Mouse (Mus musculus) neural tube, embryonic 11.5 days (tissue): ENCODE data around the gene Hoxc6. TPM values are rescaled to one million over a fixed set of nuclear protein-coding genes. Genes with fewer than 3 reads are reported as not detected.

Source experiments
- ATAC-seq: fragments of 200-750 bp; cut with Nextera tagmentation; 2 replicates; pipeline ENCODE4 v1.8.0; 2017; ENCODE audit warnings: moderate number of reproducible peaks, mild to moderate bottlenecking, moderate TSS enrichment, moderate library complexity; ENCODE audit not compliant: insufficient read depth, low FRiP score, low TSS enrichment
- DNase-seq: peaks from one replicate; pipeline ENCODE4 v3.0.0-alpha.2; 2015; ENCODE audit warnings: low spot score
- H3K27ac ChIP-seq: fragments of 300-500 bp; sonication (generic); 2 replicates; pipeline ENCODE4 v1.5.1; 2014; ENCODE audit warnings: low read depth, mild to moderate bottlenecking, low read length
- H3K27me3 ChIP-seq: fragments of 300-500 bp; sonication (generic); 2 replicates; pipeline ENCODE4 v1.6.1; 2014; ENCODE audit warnings: mild to moderate bottlenecking, low read length, mixed read lengths; ENCODE audit not compliant: control insufficient read depth, insufficient read depth
- H3K36me3 ChIP-seq: fragments of 300-500 bp; sonication (generic); 2 replicates; pipeline ENCODE4 v1.6.1; 2014; ENCODE audit warnings: mild to moderate bottlenecking, low read length, moderate library complexity, mixed read lengths; ENCODE audit not compliant: control insufficient read depth, insufficient read depth
- H3K4me1 ChIP-seq: fragments of 300-500 bp; sonication (generic); 2 replicates; pipeline ENCODE4 v1.6.1; 2014; ENCODE audit warnings: low read length, mixed read lengths; ENCODE audit not compliant: control insufficient read depth, insufficient read depth
- H3K4me2 ChIP-seq: fragments of 300-500 bp; sonication (generic); 2 replicates; pipeline ENCODE4 v1.6.1; 2014; ENCODE audit warnings: low read depth, mild to moderate bottlenecking, moderate library complexity
- H3K4me3 ChIP-seq: fragments of 300-500 bp; sonication (generic); 2 replicates; pipeline ENCODE4 v1.5.1; 2014; ENCODE audit warnings: low read depth, low read length
- H3K9ac ChIP-seq: fragments of 300-500 bp; sonication (generic); 2 replicates; pipeline ENCODE4 v1.6.1; 2014; ENCODE audit warnings: mild to moderate bottlenecking, low read length
- H3K9me3 ChIP-seq: fragments of 300-500 bp; sonication (generic); 2 replicates; pipeline ENCODE4 v1.6.1; 2016; ENCODE audit warnings: low read length; ENCODE audit not compliant: control insufficient read depth
- WGBS: fragments of 180-500 bp; shearing (Covaris S2); extraction: QIAGEN DNeasy Blood & Tissue Kit; methylation state at CpG from one replicate; pipeline ENCODE4 v1.1.7; 2014; 5-methylcytosine and 5-hydroxymethylcytosine counted together
- polyA plus RNA-seq: library from polyadenylated mRNA; unstranded; fragments of >200 nt; fragmentation: Nextera tagmentation; extraction: Ambion mirVana; gene quantifications from 2 replicates; pipeline ENCODE4 v1.2.1, GENCODE M21; 2014

Hoxc6 gene
- polyA plus RNA-seq, 1 experiment from 2014 or later = 95.9 TPM

DNA sequence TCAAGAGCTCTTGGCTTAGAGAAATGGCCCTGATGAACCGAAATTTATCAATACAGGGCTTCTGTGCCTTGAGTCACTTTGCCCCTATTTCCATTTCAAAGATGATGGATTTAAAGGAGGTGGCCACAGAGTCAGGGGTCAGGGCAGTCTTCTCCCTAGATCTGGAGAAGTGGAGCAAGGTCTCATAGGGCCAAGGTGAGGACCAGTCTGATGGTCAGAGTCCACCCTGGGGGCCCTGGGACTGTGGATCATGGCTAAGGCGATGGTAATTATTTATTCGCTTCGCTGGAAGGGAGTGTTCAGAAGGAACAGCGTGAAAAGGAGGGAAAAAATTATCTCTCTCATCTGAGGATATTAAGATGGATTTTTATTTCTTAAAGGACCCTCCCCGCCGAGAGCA is 23.0 kb upstream of the Hoxc6 start:
- no peaks in the 10 kb centered on the region for H3K36me3 ChIP-seq
- H3K9ac ChIP-seq = peak overlapping the region; percentile 100
- peaks cover 4% of the 10 kb centered on the region; the same call in 1 of the 2 replicates for H3K4me1 ChIP-seq
- peak overlapping the region; percentile 98 for H3K27ac ChIP-seq
- WGBS = under 1% methylated on average over 7 of the region's 7 CpGs
- peaks cover 73% of the 10 kb centered on the region for H3K27me3 ChIP-seq
- peak overlapping the region; percentile 90 for H3K4me2 ChIP-seq
- no peaks in the 10 kb centered on the region for H3K9me3 ChIP-seq
- DNase-seq (no peak), ATAC-seq (no peak)
- peak overlapping the region; percentile 95 for H3K4me3 ChIP-seq

DNA sequence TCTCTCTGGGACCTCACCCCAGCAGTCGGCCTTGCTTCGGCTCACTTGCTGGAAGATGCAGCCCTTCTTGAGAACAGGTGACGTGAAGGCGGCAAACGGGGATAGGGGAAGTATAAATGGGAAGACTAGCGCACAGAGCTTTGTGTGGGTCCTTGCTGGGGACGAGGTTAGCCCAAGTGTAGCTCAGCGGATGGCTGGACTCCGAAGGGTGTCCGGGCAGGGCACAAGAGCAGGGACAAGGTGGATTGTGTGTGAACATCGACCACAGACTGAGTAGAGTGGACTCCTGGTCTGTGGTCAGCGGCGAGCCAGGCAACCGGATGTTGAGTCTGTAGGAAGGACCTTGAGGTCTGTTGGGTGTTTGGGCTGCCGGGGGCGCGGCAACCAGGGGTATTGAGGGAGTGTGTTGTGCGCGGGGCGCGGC is 22.4 kb upstream of the Hoxc6 start:
- H3K36me3 ChIP-seq = no peaks in the 10 kb centered on the region
- under 1% methylated on average over 21 of the region's 21 CpGs for WGBS
- DNase-seq = no peak
- H3K4me1 ChIP-seq = peaks cover 4% of the 10 kb centered on the region; the same call in 1 of the 2 replicates
- H3K27ac ChIP-seq = peak overlapping the region; percentile 98
- peak overlapping the region; percentile 95 for H3K4me3 ChIP-seq
- no peak for ATAC-seq
- peaks cover 73% of the 10 kb centered on the region for H3K27me3 ChIP-seq
- H3K9me3 ChIP-seq = no peaks in the 10 kb centered on the region
- peak overlapping the region; percentile 90 for H3K4me2 ChIP-seq
- H3K9ac ChIP-seq = peak overlapping the region; percentile 100

DNA sequence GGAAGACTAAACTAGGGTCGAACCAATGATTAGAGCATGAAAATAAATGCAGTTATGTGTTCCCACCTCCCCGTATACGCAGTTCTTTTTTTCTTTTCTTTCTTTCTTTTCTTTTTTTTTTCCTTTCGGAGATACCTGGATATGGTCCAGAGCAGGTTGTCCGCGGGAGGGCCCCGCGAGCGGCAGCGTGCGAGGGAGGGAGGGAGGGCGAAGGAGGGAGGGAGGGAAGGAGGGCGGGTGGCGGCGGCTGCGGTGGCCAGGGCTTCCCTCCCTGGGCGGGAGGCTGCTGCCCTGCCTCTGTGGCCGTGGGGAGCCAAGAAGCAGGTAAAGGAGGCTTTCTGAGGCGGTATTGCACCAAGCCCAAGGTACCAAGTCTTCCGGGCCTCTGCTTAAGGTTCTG is 21.9 kb upstream of the Hoxc6 start, which contains the start of gene Hoxc9:
Hoxc9 (plus strand) TSS at position 269 of the 400 bp plus-strand sequence.
- H3K4me2 ChIP-seq = peak within 1 kb of the TSS; percentile 90
- peaks cover 4% of the 10 kb centered on the region; the same call in 1 of the 2 replicates for H3K4me1 ChIP-seq
- H3K36me3 ChIP-seq = no peaks in the 10 kb centered on the region
- H3K9ac ChIP-seq = peak within 1 kb of the TSS; percentile 100
- H3K27ac ChIP-seq = peak within 1 kb of the TSS; percentile 98
- no peak for ATAC-seq
- H3K9me3 ChIP-seq = no peaks in the 10 kb centered on the region
- H3K27me3 ChIP-seq = peaks cover 73% of the 10 kb centered on the region
- H3K4me3 ChIP-seq = peak within 1 kb of the TSS; percentile 95
- DNase-seq = no peak
- WGBS = 3% methylated on average over 12 of the region's 20 CpGs

DNA sequence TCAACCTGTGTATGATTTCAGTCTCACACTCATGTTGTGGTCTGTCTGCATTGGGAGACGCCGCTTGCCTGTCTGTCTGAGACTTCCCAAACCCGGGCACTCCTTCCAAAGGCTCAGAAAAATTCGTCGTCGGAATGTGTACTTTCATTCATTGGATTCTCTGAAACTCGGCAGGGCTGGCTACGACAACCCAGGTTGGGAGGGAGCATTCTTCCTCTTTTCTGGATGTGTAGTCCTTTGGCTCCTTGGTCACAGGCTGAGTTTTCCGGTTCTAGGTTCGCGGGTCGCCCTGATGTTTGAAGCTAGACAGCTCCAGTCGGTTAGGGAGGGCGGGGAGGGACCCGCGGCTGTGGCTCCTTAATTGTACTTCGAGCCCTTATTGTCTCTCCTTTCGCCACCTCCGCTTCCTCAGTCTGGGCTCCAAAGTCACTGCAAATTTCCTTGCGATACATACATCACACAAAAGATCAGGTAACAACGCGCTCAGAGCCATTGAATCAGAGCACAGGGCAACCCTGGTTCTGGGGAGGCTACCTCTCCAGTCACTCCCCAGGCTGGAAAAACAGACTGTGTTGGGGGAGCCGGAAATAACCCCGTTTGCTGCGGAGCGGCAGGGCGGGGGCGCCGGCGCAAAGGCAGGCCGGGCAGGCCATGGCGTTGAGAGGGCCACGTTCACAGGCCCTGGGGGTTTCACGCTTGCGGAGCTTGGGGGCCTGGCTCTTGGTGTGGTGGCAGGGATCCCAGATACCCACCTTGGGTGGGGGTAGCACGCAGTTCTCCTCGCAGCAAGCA is 21.2 kb upstream of the Hoxc6 start:
- Histone ChIP-seq H3K27me3 (peaks cover 70% of the 10 kb centered on the region), H3K4me1 (peaks cover 4% of the 10 kb centered on the region; the same call in 1 of the 2 replicates), H3K27ac (peak overlapping the region; percentile 98), H3K4me2 (peak overlapping the region; percentile 90), H3K36me3 (no peaks in the 10 kb centered on the region), H3K9ac (peak overlapping the region; percentile 100), H3K4me3 (peak overlapping the region; percentile 95), H3K9me3 (no peaks in the 10 kb centered on the region)
- under 1% methylated on average over 37 of the region's 37 CpGs for WGBS
- no peak for DNase-seq
- peak; percentile 18; the same call in 1 of the 2 replicates for ATAC-seq

DNA sequence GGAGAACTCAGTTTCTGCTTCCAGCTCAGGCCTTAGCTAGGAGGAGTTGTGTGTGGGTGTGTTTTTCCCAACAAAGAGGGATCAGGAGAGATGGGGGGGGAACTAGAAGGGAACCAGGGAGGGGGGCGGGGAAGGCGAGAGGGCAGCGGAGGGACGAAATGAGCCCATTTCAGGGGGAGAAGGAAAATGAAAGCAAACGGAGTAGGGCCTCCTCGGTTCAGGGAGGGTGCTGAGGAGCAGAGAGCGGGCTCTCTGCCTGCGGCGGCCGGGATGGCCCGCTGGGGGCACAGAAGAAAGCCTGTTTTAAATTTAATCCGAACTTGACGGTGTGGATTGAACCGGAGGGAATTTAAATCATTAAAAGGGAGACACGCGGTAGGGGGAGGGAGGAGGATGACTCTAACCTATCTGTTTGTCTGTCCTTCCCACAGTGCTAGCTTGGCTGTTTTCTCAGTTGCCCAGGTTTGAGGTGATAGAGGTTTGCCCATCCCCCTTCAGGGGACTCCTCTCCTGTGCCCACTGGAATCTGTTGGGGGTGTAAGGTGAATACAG is 20.6 kb upstream of the Hoxc6 start:
- H3K9ac ChIP-seq = peak overlapping the region; percentile 100
- WGBS = under 1% methylated on average over 16 of the region's 16 CpGs
- H3K36me3 ChIP-seq = no peaks in the 10 kb centered on the region
- no peaks in the 10 kb centered on the region for H3K9me3 ChIP-seq
- H3K4me2 ChIP-seq = peak overlapping the region; percentile 90
- H3K4me1 ChIP-seq = peaks cover 4% of the 10 kb centered on the region; the same call in 1 of the 2 replicates
- H3K4me3 ChIP-seq = peak overlapping the region; percentile 95
- no peak for DNase-seq
- peak; percentile 17; the same call in 1 of the 2 replicates for ATAC-seq
- H3K27ac ChIP-seq = peak overlapping the region; percentile 98
- peaks cover 65% of the 10 kb centered on the region for H3K27me3 ChIP-seq

DNA sequence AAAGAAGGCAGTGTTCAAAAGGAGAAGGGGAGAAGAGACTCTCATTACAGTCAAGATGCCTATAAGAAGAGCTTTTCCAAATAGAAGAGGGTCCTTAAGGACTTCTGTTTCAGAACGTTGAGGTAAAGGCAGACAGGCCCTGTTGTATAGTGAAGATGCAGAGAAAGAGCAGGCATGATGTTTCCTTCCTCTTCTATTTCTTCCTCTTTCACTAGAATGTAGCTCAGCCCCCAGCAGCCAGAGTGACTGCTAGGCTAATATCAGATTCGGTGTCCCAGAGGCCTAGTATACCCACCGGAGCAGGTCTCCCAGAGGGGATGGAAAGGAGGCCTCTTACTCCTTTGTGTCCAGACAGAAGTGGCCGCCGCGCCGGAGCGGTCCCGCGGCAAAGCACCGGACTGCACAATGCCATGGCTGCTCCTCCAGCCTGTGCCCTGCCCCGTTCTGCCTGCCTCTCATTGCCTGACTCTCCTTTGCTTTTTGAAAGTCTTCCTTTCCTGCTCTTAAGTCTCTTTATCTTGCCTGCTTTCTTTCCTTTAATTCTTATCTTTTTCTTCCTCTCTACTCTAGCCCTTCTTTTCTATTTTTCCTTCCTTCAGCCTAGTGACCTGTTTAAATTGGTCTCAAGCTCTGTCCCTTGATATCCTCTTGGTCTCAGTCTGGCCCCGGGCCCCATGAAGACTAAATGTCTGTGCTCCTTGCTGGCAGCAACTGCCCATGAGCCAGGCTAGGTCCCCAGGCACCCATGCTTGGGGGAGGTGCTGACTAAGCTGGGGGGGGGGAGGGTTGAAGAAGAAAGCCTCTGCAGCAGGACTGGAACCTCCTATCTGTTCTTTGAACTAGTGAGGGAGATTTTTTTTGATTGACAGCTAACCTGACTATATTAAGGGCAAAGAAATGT is 19.2 kb upstream of the Hoxc6 start:
- Histone ChIP-seq H3K9ac (peak overlapping the region; percentile 100), H3K4me3 (peak overlapping the region; percentile 95), H3K4me2 (peak overlapping the region; percentile 90), H3K27ac (peak overlapping the region; percentile 98), H3K36me3 (peaks cover 1% of the 10 kb centered on the region; the same call in 1 of the 2 replicates), H3K27me3 (peaks cover 57% of the 10 kb centered on the region), H3K9me3 (no peaks in the 10 kb centered on the region), H3K4me1 (peaks cover 4% of the 10 kb centered on the region; the same call in 1 of the 2 replicates)
- WGBS = under 1% methylated on average over 13 of the region's 13 CpGs
- DNase-seq (no peak), ATAC-seq (no peak)

DNA sequence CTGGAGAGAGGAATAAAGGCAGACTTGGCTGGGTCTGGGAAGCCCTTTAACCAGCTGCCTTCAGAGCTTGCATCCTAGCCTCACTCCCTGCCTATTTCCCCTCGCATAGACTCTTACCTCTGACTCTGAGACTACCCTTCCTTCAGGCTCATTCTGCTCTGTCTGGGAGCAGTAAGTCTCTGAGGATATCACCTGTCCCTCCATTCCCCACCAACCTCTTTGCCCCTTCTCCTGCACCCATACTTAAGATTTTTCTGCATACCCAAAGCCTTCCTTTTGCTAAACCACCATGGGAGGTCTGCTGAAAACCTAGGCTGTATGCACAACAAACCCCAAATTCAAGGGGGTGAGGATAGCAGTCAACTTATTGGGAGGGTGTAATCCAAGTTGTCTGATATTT is 18.1 kb upstream of the Hoxc6 start:
- ATAC-seq = no peak
- Histone ChIP-seq H3K9ac (peak overlapping the region; percentile 100), H3K4me1 (peaks cover 9% of the 10 kb centered on the region), H3K27ac (peak overlapping the region; percentile 98), H3K9me3 (no peaks in the 10 kb centered on the region), H3K4me3 (peak overlapping the region; percentile 95), H3K36me3 (peaks cover 2% of the 10 kb centered on the region; the same call in 1 of the 2 replicates), H3K27me3 (peaks cover 52% of the 10 kb centered on the region), H3K4me2 (peak overlapping the region; percentile 90)
- WGBS = 0% methylated on average over 1 of the region's 1 CpGs
- DNase-seq = no peak

DNA sequence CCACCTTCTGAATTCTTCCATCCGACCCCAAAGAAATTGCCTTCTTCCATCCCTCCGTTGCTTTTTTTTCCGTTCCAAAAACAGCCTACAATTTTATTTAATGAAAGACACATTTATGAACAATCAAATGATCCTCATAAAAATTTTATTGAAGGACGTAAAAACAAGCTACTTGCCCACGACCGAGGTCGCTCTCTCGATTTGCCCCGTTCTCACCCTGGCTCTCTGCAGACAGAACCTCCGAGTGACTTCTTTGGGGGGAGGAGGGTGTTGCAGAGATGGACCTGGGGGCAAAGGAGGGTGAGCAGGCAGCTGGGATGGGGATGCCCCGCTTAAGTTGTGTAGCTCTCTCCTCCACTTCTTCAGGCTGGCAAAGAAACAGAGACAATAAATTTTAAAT is 17.7 kb upstream of the Hoxc6 start:
- peaks cover 10% of the 10 kb centered on the region for H3K4me1 ChIP-seq
- H3K27me3 ChIP-seq = peaks cover 50% of the 10 kb centered on the region
- 2% methylated on average over 11 of the region's 11 CpGs for WGBS
- H3K36me3 ChIP-seq = peaks cover 2% of the 10 kb centered on the region; the same call in 1 of the 2 replicates
- ATAC-seq (no peak), DNase-seq (no peak)
- H3K27ac ChIP-seq = peak overlapping the region; percentile 98
- peak overlapping the region; percentile 95 for H3K4me3 ChIP-seq
- no peaks in the 10 kb centered on the region for H3K9me3 ChIP-seq
- H3K9ac ChIP-seq = peak overlapping the region; percentile 100
- peak overlapping the region; percentile 90 for H3K4me2 ChIP-seq
